Mouse (Mus musculus): Measurements from ENCODE around the gene Olfr1311.
"Not testable (repeated sequence)": the region's sequence is repeated elsewhere in the genome, so short reads cannot be mapped to it uniquely, and the experiment has no call there.

The Olfr1311 gene

DNA sequence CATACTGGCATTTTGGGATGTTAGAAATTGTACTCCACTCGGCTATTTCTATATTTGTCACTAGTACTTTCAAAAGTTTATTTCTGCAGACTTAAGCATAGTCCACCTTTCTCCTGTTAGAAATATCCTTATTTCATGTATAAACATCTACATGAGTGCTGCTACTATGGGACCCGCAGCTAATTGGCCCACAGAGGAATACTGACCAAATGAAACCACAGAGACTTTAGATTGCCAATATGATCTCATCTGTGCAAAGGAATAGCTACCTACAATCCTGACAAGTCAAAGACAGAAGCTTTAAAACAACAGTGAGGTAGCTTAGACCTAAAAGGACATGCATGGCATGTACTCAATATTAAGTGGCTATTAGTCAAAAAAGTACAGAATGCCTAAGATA, at the start of gene Olfr1311:
Gene Olfr1311, minus strand, starts transcription at position 101 of the 400 bp plus-strand sequence.
- DNase-seq (ENCODE audit: low spot score in 2 of 2), result no peak

DNA sequence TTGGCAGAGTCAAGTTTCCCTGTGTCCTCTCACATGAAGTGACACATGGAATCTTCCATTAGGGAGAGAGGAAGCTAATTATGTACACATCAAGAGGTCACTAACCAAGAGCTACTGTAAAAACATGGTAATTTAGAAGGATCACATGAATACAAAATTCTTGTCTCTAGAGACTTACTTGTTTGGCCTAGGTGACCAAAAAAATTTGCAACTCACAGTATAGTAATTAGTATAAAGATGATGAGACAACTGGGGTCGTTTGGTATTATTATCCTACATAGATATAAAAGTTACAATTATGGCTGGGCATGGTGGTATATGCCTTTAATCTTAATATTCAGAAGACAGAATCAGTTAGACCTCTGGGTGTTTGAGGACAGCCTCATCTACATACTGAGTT, 25.9 kb upstream of the Olfr1311 start, which contains the start of gene Olfr1312:
Gene Olfr1312, minus strand, starts transcription at position 101 of the 400 bp plus-strand sequence.
- DNase-seq (ENCODE audit: low spot score in 2 of 2), result no peak

DNA sequence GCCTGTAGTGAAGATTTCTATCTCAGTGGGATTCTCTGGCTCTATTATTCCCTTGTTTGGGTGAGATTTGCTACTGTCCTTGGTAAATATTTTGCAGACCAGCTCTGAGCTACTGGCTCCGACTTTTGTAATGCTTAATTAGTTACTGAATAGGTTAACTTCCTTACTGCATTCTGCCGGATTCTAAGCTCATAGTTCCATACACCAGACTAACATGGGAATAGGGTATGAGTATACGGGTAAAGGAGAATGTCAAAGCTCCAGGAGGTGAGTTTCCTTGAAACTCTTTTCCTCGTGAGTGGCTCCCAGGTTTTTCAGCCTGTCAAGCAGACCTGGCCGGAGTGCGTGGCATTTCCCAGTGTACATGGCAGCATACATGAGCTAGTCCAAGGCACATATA, 2.8 kb upstream of the Olfr1311 start:
- DNase-seq (ENCODE audit: low spot score in 2 of 2), result not testable (repeated sequence)

DNA sequence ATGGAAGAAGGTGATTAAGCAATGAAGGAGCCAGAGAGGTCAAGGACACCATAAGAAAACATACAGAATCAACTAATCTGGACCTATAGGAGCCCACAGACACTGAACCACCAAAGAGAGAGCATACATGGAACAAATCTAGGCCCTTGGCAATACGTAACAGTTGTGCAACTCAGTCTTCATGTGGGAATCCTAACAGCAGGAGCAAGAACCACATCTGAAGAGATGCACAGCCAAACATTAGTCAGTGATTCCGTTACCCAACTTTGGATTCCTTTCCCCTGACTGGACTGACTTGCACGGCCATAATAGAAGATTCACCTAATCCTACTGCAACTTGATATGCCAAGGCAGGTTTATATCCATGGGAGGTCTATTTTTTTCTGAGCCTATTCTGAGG, 9.3 kb downstream of the Olfr1311 start:
- no peak for DNase-seq (ENCODE audit: low spot score in 2 of 2)

DNA sequence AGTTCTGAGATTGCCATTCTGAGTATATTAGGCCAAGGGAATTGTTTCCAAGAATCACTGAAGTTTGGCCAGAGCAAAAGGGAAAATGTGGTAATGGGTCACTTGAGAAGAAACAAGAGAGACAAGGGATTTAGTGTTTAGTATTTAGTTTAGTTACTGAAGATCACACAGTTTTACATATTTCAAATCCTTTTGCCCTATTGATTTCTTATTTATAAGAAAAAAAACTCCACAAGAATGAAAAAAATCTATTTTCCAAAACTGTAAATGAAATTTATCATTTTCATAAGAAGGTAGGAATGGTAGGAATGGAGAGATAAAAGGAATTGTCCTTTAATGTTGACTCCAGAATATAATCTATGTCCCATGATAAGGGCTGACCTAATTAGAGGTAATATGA, 11.6 kb downstream of the Olfr1311 start, which contains the start of gene Olfr1310:
Gene Olfr1310, minus strand, starts transcription at position 101 of the 400 bp plus-strand sequence.
- no peak for DNase-seq (ENCODE audit: low spot score in 2 of 2)

DNA sequence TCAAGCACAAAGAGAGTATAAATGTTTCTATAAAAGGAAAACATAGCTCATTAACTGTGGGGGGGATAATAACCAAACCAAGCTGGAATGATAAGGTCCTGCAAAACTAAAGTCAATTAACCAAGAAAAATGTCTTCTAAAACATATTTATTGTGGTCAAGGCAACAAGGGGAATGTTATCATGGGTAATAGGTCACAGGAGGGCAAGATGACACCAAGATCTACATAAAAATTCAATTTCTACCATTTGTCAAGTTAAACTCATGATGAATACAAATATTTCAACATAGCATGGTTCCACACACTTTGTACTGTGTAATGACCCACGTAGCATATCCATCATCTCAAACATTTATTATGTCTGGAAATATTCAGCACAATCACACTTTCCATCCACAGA, 34.0 kb downstream of the Olfr1311 start, which contains the start of gene Olfr1309:
Gene Olfr1309, minus strand, starts transcription at position 101 of the 400 bp plus-strand sequence.
- no peak for DNase-seq (ENCODE audit: low spot score in 2 of 2)

Data from heart, adult 9 months (tissue).